Mouse (Mus musculus) macrophage (primary cell): Measurements from ENCODE around the gene Sspn. TPM values are rescaled to one million over a fixed set of nuclear protein-coding genes. Genes with fewer than 3 reads are reported as not detected.
A peak's percentile ranks its signal among the peaks of the same experiment; 100 is the strongest.

ENCODE experiments used
- H3K27ac ChIP-seq: fragments of 350-480 bp; formaldehyde crosslinking; 2 replicates; pipeline ENCODE4 v1.9.0; 2021
- H3K36me3 ChIP-seq: fragments of 350-480 bp; formaldehyde crosslinking; 2 replicates; pipeline ENCODE4 v1.9.0; 2021; ENCODE audit errors: inconsistent target
- H3K4me3 ChIP-seq: fragments of 350-480 bp; formaldehyde crosslinking; 2 replicates; pipeline ENCODE4 v1.9.0; 2021; ENCODE audit errors: inconsistent target
- H3K79me2 ChIP-seq: fragments of 350-480 bp; formaldehyde crosslinking; 2 replicates; pipeline ENCODE4 v1.9.0; 2021; ENCODE audit errors: inconsistent target
- WGBS: methylation state at CpG from one replicate; pipeline ENCODE4 v1.1.7; 2026; ENCODE audit warnings: inconsistent platforms; ENCODE audit not compliant: missing documents; 5-methylcytosine and 5-hydroxymethylcytosine counted together
- polyA plus RNA-seq: library from polyadenylated mRNA; stranded (reverse); fragments of 250-400 nt; gene quantifications from 3 replicates; pipeline ENCODE4 v1.2.4, GENCODE M21; 2018; ENCODE audit warnings: inconsistent platforms

The Sspn gene
- polyA plus RNA-seq, 1 experiment from 2014 or later = 0.19 TPM

- no peaks in the 10 kb centered on the region for H3K79me2 ChIP-seq
- no peak overlapping the region for H3K27ac ChIP-seq
- 91% methylated on average over 7 of the region's 7 CpGs for WGBS
- no peak overlapping the region for H3K4me3 ChIP-seq
- no peaks in the 10 kb centered on the region for H3K36me3 ChIP-seq
These were observed 43.3 kb downstream of the Sspn start for GRCm38 (mm10) chr6:145974766-145975165.

GRCm38 (mm10) chr6:145977344-145977743, 45.9 kb downstream of the Sspn start:
- 100% methylated on average over 3 of the region's 3 CpGs for WGBS

GRCm38 (mm10) chr6:145977771-145978450, 46.5 kb downstream of the Sspn start:
- Histone ChIP-seq H3K27ac (no peak overlapping the region), H3K4me3 (no peak overlapping the region), H3K36me3 (no peaks in the 10 kb centered on the region), H3K79me2 (no peaks in the 10 kb centered on the region)
- WGBS = 76% methylated on average over 8 of the region's 8 CpGs

More at GRCm38 (mm10) chr6:145977344-145977743, 45.9 kb downstream of the Sspn start:
- no peaks in the 10 kb centered on the region for H3K79me2 ChIP-seq
- H3K27ac ChIP-seq = no peak overlapping the region
- H3K36me3 ChIP-seq = no peaks in the 10 kb centered on the region
- no peak overlapping the region for H3K4me3 ChIP-seq

GRCm38 (mm10) chr6:145981074-145981473, 49.6 kb downstream of the Sspn start:
- Histone ChIP-seq H3K27ac (no peak overlapping the region), H3K36me3 (no peaks in the 10 kb centered on the region), H3K79me2 (no peaks in the 10 kb centered on the region), H3K4me3 (no peak overlapping the region)
- WGBS = 91% methylated on average over 8 of the region's 8 CpGs

GRCm38 (mm10) chr6:145982335-145982734, 50.9 kb downstream of the Sspn start:
- H3K36me3 ChIP-seq = no peaks in the 10 kb centered on the region
- H3K4me3 ChIP-seq = no peak overlapping the region
- H3K27ac ChIP-seq = no peak overlapping the region
- WGBS = 94% methylated on average over 4 of the region's 4 CpGs
- no peaks in the 10 kb centered on the region for H3K79me2 ChIP-seq

- Histone ChIP-seq H3K27ac (no peak overlapping the region), H3K36me3 (no peaks in the 10 kb centered on the region), H3K4me3 (no peak overlapping the region), H3K79me2 (no peaks in the 10 kb centered on the region)
- WGBS = 79% methylated on average over 1 of the region's 1 CpGs
These were observed 59.1 kb downstream of the Sspn start for GRCm38 (mm10) chr6:145990578-145990977.

- WGBS = 66% methylated on average over 11 of the region's 11 CpGs
- H3K27ac ChIP-seq = no peak overlapping the region
- H3K79me2 ChIP-seq = no peaks in the 10 kb centered on the region
These were observed 61.1 kb downstream of the Sspn start for GRCm38 (mm10) chr6:145992526-145992925.

GRCm38 (mm10) chr6:145992985-145993384, 61.5 kb downstream of the Sspn start:
- Histone ChIP-seq H3K4me3 (no peak overlapping the region), H3K36me3 (no peaks in the 10 kb centered on the region), H3K27ac (no peak overlapping the region), H3K79me2 (no peaks in the 10 kb centered on the region)
- WGBS = 68% methylated on average over 10 of the region's 10 CpGs

More at GRCm38 (mm10) chr6:145992526-145992925, 61.1 kb downstream of the Sspn start:
- H3K4me3 ChIP-seq = no peak overlapping the region
- no peaks in the 10 kb centered on the region for H3K36me3 ChIP-seq

GRCm38 (mm10) chr6:145998314-145999007, 67.0 kb downstream of the Sspn start:
- 64% methylated on average over 13 of the region's 13 CpGs for WGBS
- Histone ChIP-seq H3K79me2 (no peaks in the 10 kb centered on the region), H3K36me3 (no peaks in the 10 kb centered on the region), H3K27ac (0 out of 2 replicates have a peak overlapping the region, but pooled peaks have one; percentile 2), H3K4me3 (no peak overlapping the region)

- no peaks in the 10 kb centered on the region for H3K36me3 ChIP-seq
- H3K27ac ChIP-seq = no peak overlapping the region
- no peak overlapping the region for H3K4me3 ChIP-seq
- H3K79me2 ChIP-seq = no peaks in the 10 kb centered on the region
- WGBS = 100% methylated on average over 1 of the region's 1 CpGs
These were observed 69.3 kb downstream of the Sspn start for GRCm38 (mm10) chr6:146000767-146001166.

- Histone ChIP-seq H3K27ac (no peak overlapping the region), H3K79me2 (no peaks in the 10 kb centered on the region), H3K4me3 (no peak overlapping the region), H3K36me3 (no peaks in the 10 kb centered on the region)
- whole genome bisulfite sequencing = 92% methylated on average over 22 of the region's 22 CpGs
These were observed 70.2 kb downstream of the Sspn start for GRCm38 (mm10) chr6:146001396-146002191.

GRCm38 (mm10) chr6:146004174-146004601, 72.7 kb downstream of the Sspn start:
- H3K27ac ChIP-seq = no peak overlapping the region
- H3K36me3 ChIP-seq = no peaks in the 10 kb centered on the region
- H3K79me2 ChIP-seq = no peaks in the 10 kb centered on the region
- H3K4me3 ChIP-seq = no peak overlapping the region
- 90% methylated on average over 3 of the region's 3 CpGs for WGBS

- no peak overlapping the region for H3K4me3 ChIP-seq
- 54% methylated on average over 11 of the region's 11 CpGs for WGBS
These were observed 73.9 kb downstream of the Sspn start for GRCm38 (mm10) chr6:146005129-146005886.

GRCm38 (mm10) chr6:146005935-146006564, 74.6 kb downstream of the Sspn start:
- Histone ChIP-seq H3K4me3 (no peak overlapping the region), H3K36me3 (no peaks in the 10 kb centered on the region), H3K27ac (no peak overlapping the region), H3K79me2 (no peaks in the 10 kb centered on the region)
- WGBS = 56% methylated on average over 3 of the region's 3 CpGs

More at GRCm38 (mm10) chr6:146005129-146005886, 73.9 kb downstream of the Sspn start:
- Histone ChIP-seq H3K36me3 (no peaks in the 10 kb centered on the region), H3K79me2 (no peaks in the 10 kb centered on the region), H3K27ac (no peak overlapping the region; the same call in 1 of the 2 replicates)
